Comparison of ENCODE assay signal across 8 mouse cellular contexts in genomic region chr16:38558221-38558748, GRCm38 (mm10). TPM values are rescaled to one million over a fixed set of nuclear protein-coding genes. Genes with fewer than 3 reads are reported as not detected.
DNase-seq lines count a peak whose midpoint lies in the region; ATAC-seq and TF ChIP-seq lines count a peak whose summit lies in the region.

Tmem39a (plus strand) TSS chr16:38558698.

- H3K4me2 ChIP-seq in intestine, embryonic 16.5 days (ENCODE audit: low read depth, low read length) = no peak within 1 kb of the TSS
- H3K4me2 ChIP-seq in midbrain, embryonic 11.5 days = no peak within 1 kb of the TSS

- no peaks in the 10 kb centered on the region for H3K9me3 ChIP-seq in intestine, embryonic 16.5 days (ENCODE audit: control insufficient read depth, low read length)
- no peaks in the 10 kb centered on the region for H3K9me3 ChIP-seq in midbrain, embryonic 11.5 days (ENCODE audit: control insufficient read depth, low read length)

- no peak within 1 kb of the TSS for H3K27ac ChIP-seq in layer of hippocampus, adult 2 months
- no peak within 1 kb of the TSS for H3K27ac ChIP-seq in intestine, embryonic 16.5 days (ENCODE audit: low read length)
- no peak within 1 kb of the TSS for H3K27ac ChIP-seq in midbrain, embryonic 11.5 days (ENCODE audit: low read depth, low read length)

- no peak for TF ChIP-seq CTCF in layer of hippocampus, adult 2 months (conservative IDR thresholded peaks at IDR 0.05)

- H3K4me1 ChIP-seq in intestine, embryonic 16.5 days (ENCODE audit: control insufficient read depth, insufficient read depth, low read length) = no peaks in the 10 kb centered on the region
- H3K4me1 ChIP-seq in midbrain, embryonic 11.5 days (ENCODE audit: control insufficient read depth, insufficient read depth, low read length) = no peaks in the 10 kb centered on the region; the same call in none of the 2 replicates

- H3K9ac ChIP-seq in intestine, embryonic 16.5 days (ENCODE audit: low read depth, low read length) = no peak within 1 kb of the TSS
- H3K9ac ChIP-seq in midbrain, embryonic 11.5 days (ENCODE audit: low read length) = no peak within 1 kb of the TSS

- H3K4me3 ChIP-seq in layer of hippocampus, adult 2 months = no peak within 1 kb of the TSS
- no peak within 1 kb of the TSS for H3K4me3 ChIP-seq in intestine, embryonic 16.5 days (ENCODE audit: low read length)
- no peak within 1 kb of the TSS for H3K4me3 ChIP-seq in midbrain, embryonic 11.5 days (ENCODE audit: low read depth, low read length)

- no peak for ATAC-seq in intestine, embryonic 16.5 days
- ATAC-seq in midbrain, embryonic 11.5 days (ENCODE audit: low FRiP score) = no peak

- H3K36me3 ChIP-seq in intestine, embryonic 16.5 days (ENCODE audit: control insufficient read depth, insufficient read depth, low read length) = no peaks in the 10 kb centered on the region
- H3K36me3 ChIP-seq in midbrain, embryonic 11.5 days (ENCODE audit: control insufficient read depth, insufficient read depth, low read length) = no peaks in the 10 kb centered on the region

- 0 out of 2 replicates have a peak, but pooled peaks cover 5% of the 10 kb centered on the region for H3K27me3 ChIP-seq in intestine, embryonic 16.5 days (replicated peaks; ENCODE audit: control insufficient read depth, insufficient read depth, low read length)
- no peaks in the 10 kb centered on the region for H3K27me3 ChIP-seq in midbrain, embryonic 11.5 days (ENCODE audit: control insufficient read depth, insufficient read depth, low read length)

- WGBS in intestine, embryonic 16.5 days = 82% methylated on average over 3 of the region's 3 CpGs
- 82% methylated on average over 3 of the region's 3 CpGs for WGBS in midbrain, embryonic 11.5 days

- no peak for DNase-seq in layer of hippocampus, adult 2 months (ENCODE audit: low spot score in 2 of 2)
- DNase-seq in layer of hippocampus, adult 11-12 months (ENCODE audit: low spot score) = no peak
- DNase-seq in adrenal gland, postnatal 4 days (ENCODE audit: low spot score in 2 of 2) = no peak
- no peak for DNase-seq in gastrocnemius, postnatal 4 days (ENCODE audit: low spot score in 2 of 2)
- no peak for DNase-seq in midbrain, embryonic 11.5 days (ENCODE audit: low spot score, missing footprints)
- DNase-seq in cerebellum, adult 8-10 months = no peak
- DNase-seq in ovary, postnatal 36 days (ENCODE audit: low spot score) = no peak

RNA-seq across cellular contexts. Expression of gene Tmem39a, which starts in this region (rescaled TPM):
- total RNA-seq in layer of hippocampus, adult 2 months (2021) = 10 to 100 TPM; 20.4 to 23.2 TPM
- 10 to 100 TPM; 71.9 to 75.7 TPM for total RNA-seq in adrenal gland, postnatal 4 days (2021)
- total RNA-seq in gastrocnemius, postnatal 4 days (2021) = 10 to 100 TPM; 47.4 to 56.4 TPM
- 81.4 and 83.2 TPM in 2 replicates for polyA plus RNA-seq in intestine, embryonic 16.5 days (2015; fragmentation: Nextera tagmentation; extraction: Ambion mirVana)
- polyA plus RNA-seq in midbrain, embryonic 11.5 days (2014; fragmentation: Nextera tagmentation; extraction: Ambion mirVana) = 79.4 and 80.5 TPM in 2 replicates
